Mouse (Mus musculus) lung, postnatal 0 days (tissue): ENCODE measurements around the gene Alg9.

Experiments
- CTCF ChIP-seq: IDR thresholded peaks from 2 replicates; pipeline ENCODE4 v1.5.1; 2016; ENCODE audit warnings: antibody characterized with exemption, mild to moderate bottlenecking
- EP300 ChIP-seq: IDR thresholded peaks from 2 replicates; pipeline ENCODE4 v1.6.1; 2016; ENCODE audit warnings: antibody characterized with exemption, mild to moderate bottlenecking, control low read depth

GRCm38 (mm10) chr9:50845547-50845946, 70.7 kb downstream of the Alg9 start:
- no peak for TF ChIP-seq CTCF
- TF ChIP-seq EP300: no peak
